In genomic region chr7:97730427-97730826, GRCm38 (mm10) we compare ENCODE assay signal across 22 mouse cellular contexts. TPM values are rescaled to one million over a fixed set of nuclear protein-coding genes. Genes with fewer than 3 reads are reported as not detected.
DNase-seq lines count a peak whose midpoint lies in the region; ATAC-seq lines count a peak whose summit lies in the region.
"Had no signal": no experiment of that assay in that cellular context is flagged by ENCODE, and none has a peak within 500 bp of the region (broad histone marks: within the 10 kb centered on the region; RNA-seq: fewer than 3 reads in every experiment).

No protein-coding gene starts in this region.

- H3K4me1 ChIP-seq in intestine, embryonic 15.5 days (replicated peaks), result no peaks in the 10 kb centered on the region
- H3K4me1 ChIP-seq: lung, embryonic 15.5 days had no signal

- peaks cover 3% of the 10 kb centered on the region; the same call in 1 of the 2 replicates for H3K36me3 ChIP-seq in intestine, embryonic 15.5 days
- H3K36me3 ChIP-seq: lung, embryonic 15.5 days had no signal

- ATAC-seq in intestine, embryonic 15.5 days, result no peak
- ATAC-seq: forebrain, postnatal 0 days; hindbrain, embryonic 16.5 days had no signal

- no peaks in the 10 kb centered on the region for H3K27me3 ChIP-seq in intestine, embryonic 15.5 days (replicated peaks)
- H3K27me3 ChIP-seq: liver, embryonic 13.5 days; lung, embryonic 15.5 days; neural tube, embryonic 12.5 days had no signal

- no peak overlapping the region for H3K9ac ChIP-seq in intestine, embryonic 15.5 days
- H3K9ac ChIP-seq: forebrain, postnatal 0 days; liver, embryonic 13.5 days; lung, embryonic 15.5 days; neural tube, embryonic 12.5 days had no signal

- WGBS in intestine, embryonic 15.5 days, result 67% methylated on average over 3 of the region's 3 CpGs

- no peak overlapping the region for H3K27ac ChIP-seq in intestine, embryonic 15.5 days
- H3K27ac ChIP-seq: forebrain, embryonic 10.5 days; gastrocnemius, adult 2 months; heart, embryonic 10.5 days; limb, embryonic 10.5 days; liver, embryonic 13.5 days; lung, embryonic 15.5 days; neural tube, embryonic 12.5 days had no signal

- H3K4me2 ChIP-seq in intestine, embryonic 15.5 days (replicated peaks), result no peak overlapping the region
- H3K4me2 ChIP-seq: liver, embryonic 13.5 days; lung, embryonic 15.5 days; neural tube, embryonic 12.5 days had no signal

- peak; percentile 64 for DNase-seq in embryo, embryonic 10 days (ENCODE audit: low spot score)
- DNase-seq in embryo, embryonic 9.5 days (ENCODE audit: extremely low spot score), result no peak
- peak; percentile 40 to 50 for DNase-seq in kidney, postnatal 25 days
- no peak for DNase-seq in kidney, postnatal 4 days
- DNase-seq in adipocyte (ENCODE audit: low spot score), result peak; percentile 24
- peak; percentile 75 for DNase-seq in thymus, postnatal 25 days
- DNase-seq in left cerebral cortex, postnatal 36 days (ENCODE audit: low spot score in 2 of 2), result no peak
- DNase-seq: adrenal gland, postnatal 10 days; cerebellum, adult 9-11 months; forebrain, postnatal 0 days; gastrocnemius, adult 2 months; kidney, adult 18-20 months; liver, embryonic 13.5 days; lung, postnatal 4 days; right cerebral cortex, adult 18-20 months had no signal

- H3K9me3 ChIP-seq in intestine, embryonic 15.5 days, result no peaks in the 10 kb centered on the region
- H3K9me3 ChIP-seq: forebrain, embryonic 10.5 days; heart, embryonic 10.5 days; limb, embryonic 10.5 days; liver, embryonic 13.5 days; lung, embryonic 15.5 days; neural tube, embryonic 12.5 days had no signal

- intact Hi-C loops in left cerebral cortex, postnatal 36 days (cut with DNase I), result no loop called here

- no peak overlapping the region for H3K4me3 ChIP-seq in intestine, embryonic 15.5 days (replicated peaks)
- H3K4me3 ChIP-seq: forebrain, embryonic 10.5 days; gastrocnemius, adult 2 months; heart, embryonic 10.5 days; limb, embryonic 10.5 days; liver, embryonic 13.5 days; lung, embryonic 15.5 days; neural tube, embryonic 12.5 days had no signal

RNA-seq across cellular contexts. Expression of gene Aqp11, which starts 7.7 kb away (rescaled TPM):
- 10 to 100 TPM; 22.1 to 23.3 TPM for total RNA-seq in left cerebral cortex, postnatal 36 days (2021)
- 52.1 and 57.2 TPM in 2 replicates for polyA plus RNA-seq in intestine, embryonic 15.5 days (2015; fragmentation: Nextera tagmentation; extraction: Ambion mirVana)

RNA-seq across cellular contexts. Expression of gene Clns1a, which starts 34.0 kb away (rescaled TPM):
- 10 to 100 TPM; 78.8 to 84.4 TPM for total RNA-seq in left cerebral cortex, postnatal 36 days (2021)
- 155 and 161 TPM in 2 replicates for polyA plus RNA-seq in intestine, embryonic 15.5 days (2015; fragmentation: Nextera tagmentation; extraction: Ambion mirVana)

RNA-seq across cellular contexts. Expression of gene Pak1, which starts 57.9 kb away (rescaled TPM):
- 100 to 1,000 TPM; 384 to 468 TPM for total RNA-seq in left cerebral cortex, postnatal 36 days (2021)
- polyA plus RNA-seq in intestine, embryonic 15.5 days (2015; fragmentation: Nextera tagmentation; extraction: Ambion mirVana), result 32.7 and 33.0 TPM in 2 replicates

Comparison
In these comparisons a context has a peak if more than half of its experiments do, and no peak if none do; other contexts are left out.
1. DNase-seq: peak in embryo, embryonic 10 days (single experiment), kidney, postnatal 25 days (2 of 2), adipocyte (single experiment) and thymus, postnatal 25 days (single experiment); none in embryo, embryonic 9.5 days (single experiment), kidney, postnatal 4 days (0 of 2) and left cerebral cortex, postnatal 36 days (0 of 2).